Mouse (Mus musculus) adrenal gland, postnatal 25 days (tissue): ENCODE measurements around the gene Arid2. TPM values are rescaled to one million over a fixed set of nuclear protein-coding genes. Genes with fewer than 3 reads are reported as not detected.
"Not testable (repeated sequence)": the region's sequence is repeated elsewhere in the genome, so short reads cannot be mapped to it uniquely, and the experiment has no call there.

Experiments used
- DNase-seq: peaks from one replicate; pipeline ENCODE4 v3.0.0; 2021; ENCODE audit warnings: mixed read lengths
- total RNA-seq: library from RNA; stranded (reverse); gene quantifications from 2 replicates; pipeline ENCODE4 v1.2.3, GENCODE M21; 2021

Arid2 gene
- total RNA-seq, 1 experiment from 2014 or later, result 51.1 TPM

DNA sequence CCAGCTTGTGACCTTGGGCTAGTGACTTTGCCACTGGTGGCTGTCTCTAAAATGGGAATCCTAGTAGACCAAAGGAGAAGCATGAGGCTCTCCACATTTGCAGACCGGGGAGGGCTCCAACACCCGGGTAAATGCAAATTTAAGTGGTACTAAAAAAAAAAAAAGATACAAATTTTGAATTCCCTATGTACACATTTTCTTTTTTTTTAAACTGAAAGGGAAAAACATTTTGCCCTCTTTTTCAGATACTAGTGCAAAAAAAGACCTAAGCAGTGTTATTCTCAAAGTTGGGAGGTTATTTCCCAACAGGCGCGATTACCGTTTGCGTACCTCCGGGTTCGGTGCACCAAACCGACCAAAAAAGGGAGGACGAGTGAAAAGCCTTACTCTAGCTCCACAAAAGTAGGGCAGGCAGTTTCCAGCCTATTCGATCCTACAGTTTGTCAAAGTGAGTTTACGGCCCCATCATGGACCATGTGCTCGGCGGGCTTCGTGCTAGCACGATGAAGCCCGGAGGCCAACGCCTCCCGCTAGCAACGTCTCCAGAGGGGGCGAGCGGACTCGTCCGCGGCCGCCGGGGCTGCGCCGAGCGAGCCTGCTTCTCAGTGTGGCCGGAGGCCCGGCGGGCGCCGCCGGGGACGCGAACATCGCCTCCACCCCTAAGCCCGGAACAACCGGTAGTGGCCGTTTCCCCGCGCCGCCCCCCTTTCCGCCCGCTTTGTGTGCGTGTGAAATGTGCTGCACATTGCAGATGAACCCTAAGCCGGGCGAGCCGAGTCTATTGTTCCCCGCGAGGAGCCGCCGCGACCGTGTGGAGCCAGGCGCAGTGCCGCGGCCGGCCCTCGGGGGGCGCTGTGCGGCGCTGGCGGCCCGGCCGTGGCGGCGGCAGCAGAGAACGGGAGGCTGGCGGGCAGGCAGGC is 1.0 kb upstream of the Arid2 start:
- DNase-seq, result peak; percentile 93

DNA sequence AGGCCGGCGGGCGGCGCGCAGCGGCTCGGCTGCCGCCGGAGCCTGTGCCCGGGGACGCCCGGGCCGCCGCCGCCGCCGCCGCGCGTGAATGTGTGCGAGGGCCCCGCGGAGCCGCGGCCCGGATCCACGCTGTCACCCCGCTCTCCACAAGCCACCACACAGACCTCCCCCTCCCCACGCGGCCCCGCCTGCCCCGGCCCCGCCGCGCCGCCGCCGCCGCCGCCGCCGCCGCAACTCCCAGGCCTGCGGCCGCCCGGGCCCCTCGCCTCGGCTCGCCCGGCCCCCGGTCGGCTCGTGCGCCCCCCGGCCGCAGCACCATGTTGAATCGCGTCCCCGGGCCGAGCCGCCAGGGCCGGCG is 404 bp upstream of the Arid2 start:
- no peak for DNase-seq

GRCm38 (mm10) chr15:96287976-96288835 is 888 bp downstream of the Arid2 start:
- DNase-seq, result peak; percentile 54

DNA sequence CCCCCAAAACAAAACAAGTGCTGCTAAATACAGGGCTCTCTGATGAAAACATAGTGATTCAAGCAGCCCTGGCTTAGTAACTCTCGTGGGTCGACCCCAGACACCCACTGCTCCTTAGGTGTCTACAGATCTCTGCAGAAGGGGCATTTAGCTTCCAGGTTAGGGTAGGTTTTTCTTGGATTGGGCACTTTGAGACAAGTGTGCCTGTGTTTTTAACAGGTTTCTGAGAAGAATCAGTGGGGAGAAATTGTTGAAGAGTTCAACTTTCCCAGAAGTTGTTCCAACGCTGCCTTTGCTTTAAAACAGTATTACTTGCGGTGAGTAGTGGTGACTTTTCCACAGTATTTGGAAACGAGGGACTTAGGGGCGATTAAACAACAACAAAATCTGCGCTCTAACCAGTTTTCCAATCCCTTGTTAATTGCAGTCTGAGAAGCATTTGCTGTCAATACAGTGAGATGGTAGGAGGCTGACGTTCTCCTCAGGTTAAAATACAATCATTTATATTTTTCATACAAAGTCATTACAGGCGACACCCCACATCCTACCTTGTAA is 1.6 kb downstream of the Arid2 start:
- no peak for DNase-seq

- no peak for DNase-seq
Measured at GRCm38 (mm10) chr15:96290001-96290400, 2.7 kb downstream of the Arid2 start.

DNA sequence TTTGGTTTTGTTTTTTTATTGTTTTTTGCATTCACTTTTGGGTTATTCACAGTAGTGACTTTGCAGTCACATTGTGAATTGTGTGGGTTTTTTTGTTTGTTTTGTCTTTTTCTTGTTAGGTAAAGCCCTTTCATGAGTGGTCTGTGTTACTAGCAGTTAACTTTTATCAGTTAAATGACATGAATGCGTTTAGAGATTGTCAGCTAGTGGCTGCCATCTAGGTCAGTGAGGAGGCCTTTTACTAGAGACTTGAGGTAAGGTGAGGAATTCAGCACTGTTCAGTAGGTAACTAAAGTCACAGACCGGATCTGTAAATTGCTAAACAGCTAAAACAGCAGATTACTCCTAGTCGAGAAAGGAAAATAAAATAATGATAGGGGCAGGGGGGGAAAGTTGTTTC is 6.1 kb downstream of the Arid2 start:
- DNase-seq, result no peak

DNA sequence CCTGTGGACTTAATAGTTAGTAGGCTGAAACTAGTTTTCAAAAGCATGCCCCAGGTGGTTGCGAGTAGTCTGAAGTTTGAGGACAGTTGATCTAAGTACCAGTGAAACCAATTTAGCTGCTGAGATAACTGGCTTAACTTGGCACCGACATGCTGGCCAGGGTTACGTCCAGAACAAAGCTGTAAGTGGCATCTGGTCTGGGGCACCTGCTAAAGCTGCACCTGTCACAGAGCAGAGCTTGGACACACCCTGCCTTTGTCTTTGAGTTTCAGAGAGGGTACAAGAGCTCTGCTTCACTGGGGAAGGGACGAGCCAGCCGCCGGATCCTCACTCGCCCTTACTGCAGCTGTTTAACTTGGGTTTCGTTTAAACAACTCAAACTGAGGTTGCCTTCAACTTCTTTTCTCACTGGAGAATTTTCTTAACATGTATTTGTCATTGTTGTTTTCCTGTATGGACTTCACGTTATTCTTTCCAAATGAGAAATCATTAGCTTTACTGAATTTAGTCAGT is 9.8 kb downstream of the Arid2 start:
- no peak for DNase-seq

DNA sequence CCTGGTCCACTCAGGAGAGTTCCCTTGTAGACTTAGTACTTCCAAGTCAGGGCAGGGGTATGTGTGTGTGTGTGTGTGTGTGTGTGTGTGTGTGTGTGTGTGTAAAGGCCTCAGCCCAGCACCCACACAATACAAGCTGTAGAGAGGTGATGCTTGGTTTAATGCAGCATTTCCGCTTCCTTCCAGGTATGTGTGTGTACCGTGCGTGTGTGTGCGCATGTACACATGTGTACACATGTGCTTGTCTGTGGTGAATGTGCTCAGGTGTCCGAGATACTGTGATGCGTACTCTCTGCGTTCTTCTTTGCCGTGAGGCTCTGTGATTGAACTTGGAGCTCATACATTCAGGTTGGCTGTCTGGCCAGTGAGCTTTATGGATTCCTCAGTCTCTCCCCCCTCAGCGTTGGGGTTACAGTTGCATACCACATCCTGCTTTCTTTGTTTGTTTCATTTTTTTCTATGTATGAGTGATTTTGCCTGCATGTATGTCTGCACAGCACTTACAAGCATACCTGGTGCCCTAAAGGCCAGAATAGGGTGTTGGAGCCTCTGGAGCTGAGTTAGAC is 10.4 kb downstream of the Arid2 start:
- no peak for DNase-seq

GRCm38 (mm10) chr15:96309310-96309709 is 22.0 kb downstream of the Arid2 start:
- DNase-seq, result no peak

DNA sequence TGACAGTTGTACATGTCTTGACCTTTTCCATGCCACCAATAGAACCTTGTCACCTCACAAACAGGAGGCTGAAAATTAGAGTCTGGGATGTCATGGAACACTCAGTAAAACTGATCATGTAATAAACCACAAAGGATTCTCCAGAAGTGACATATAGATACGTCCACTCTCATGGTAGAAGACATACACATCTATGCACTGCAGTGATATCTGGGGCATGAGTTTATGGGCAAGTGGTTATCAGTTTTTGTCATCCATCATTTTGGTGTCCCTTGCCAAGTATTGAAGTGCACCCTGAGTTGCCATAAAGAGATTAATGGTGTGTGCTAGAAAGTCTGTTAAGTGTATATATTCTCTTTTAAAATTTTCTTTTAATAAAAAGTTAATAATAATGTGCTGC is 25.6 kb downstream of the Arid2 start:
- DNase-seq, result no peak

GRCm38 (mm10) chr15:96315664-96316063 is 28.3 kb downstream of the Arid2 start:
- DNase-seq, result no peak

DNA sequence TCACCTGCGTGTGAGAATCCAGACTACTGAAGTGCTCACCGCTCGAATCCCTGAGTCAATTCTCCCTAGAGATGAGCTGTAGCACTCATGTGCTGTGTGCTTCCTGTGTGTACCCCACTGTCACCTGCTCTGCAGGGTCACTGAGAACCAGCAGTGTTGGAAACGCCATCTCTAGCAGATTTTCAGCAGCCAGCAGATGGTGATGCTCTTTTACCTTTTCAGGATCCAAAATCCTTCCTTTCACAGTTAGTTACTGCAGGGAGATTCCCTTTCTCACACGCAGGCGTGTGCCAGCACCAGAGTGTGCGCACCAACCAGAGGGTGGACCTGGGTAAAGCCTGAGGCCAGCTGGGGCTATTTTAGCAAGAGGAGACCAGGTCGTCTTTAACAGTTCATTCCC is 32.0 kb downstream of the Arid2 start:
- DNase-seq, result no peak

GRCm38 (mm10) chr15:96325726-96326328 is 38.5 kb downstream of the Arid2 start:
- no peak for DNase-seq

DNA sequence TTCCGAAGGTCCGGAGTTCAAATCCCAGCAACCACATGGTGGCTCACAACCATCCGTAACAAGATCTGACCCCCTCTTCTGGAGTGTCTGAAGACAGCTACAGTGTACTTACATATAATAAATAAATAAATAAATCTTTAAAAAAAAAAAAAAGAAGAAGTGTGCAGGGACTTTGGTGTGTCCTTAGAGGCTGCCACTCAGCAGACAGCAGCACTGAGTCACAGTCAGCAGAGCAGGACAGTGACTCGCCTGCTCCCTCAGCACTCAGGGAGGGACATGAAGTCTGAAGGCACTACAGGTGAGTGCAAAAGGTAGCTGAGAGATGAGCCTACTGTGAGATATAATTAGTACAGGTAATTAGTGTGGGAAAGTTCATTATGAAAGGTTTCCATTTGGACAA is 41.4 kb downstream of the Arid2 start:
- not testable (repeated sequence) for DNase-seq

DNA sequence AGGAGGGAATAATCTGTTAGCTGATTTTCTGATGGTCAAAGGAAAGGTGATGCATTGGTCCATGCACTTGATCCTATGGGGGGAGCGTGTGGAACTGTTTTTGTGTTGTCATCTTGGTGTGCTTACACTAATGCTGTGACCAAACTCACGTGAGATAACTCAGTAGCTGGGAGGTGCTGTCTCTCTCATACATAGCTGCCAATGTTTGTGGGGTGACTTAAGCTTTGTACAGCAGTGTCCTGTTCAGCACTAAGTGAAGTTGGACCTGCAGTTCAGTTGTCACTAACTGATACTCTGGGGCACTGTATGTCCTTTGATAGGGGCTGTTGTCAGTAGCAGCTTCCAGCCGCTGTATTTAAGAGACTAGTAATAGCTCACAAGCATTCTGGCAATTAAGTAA is 43.2 kb downstream of the Arid2 start:
- DNase-seq, result no peak

DNA sequence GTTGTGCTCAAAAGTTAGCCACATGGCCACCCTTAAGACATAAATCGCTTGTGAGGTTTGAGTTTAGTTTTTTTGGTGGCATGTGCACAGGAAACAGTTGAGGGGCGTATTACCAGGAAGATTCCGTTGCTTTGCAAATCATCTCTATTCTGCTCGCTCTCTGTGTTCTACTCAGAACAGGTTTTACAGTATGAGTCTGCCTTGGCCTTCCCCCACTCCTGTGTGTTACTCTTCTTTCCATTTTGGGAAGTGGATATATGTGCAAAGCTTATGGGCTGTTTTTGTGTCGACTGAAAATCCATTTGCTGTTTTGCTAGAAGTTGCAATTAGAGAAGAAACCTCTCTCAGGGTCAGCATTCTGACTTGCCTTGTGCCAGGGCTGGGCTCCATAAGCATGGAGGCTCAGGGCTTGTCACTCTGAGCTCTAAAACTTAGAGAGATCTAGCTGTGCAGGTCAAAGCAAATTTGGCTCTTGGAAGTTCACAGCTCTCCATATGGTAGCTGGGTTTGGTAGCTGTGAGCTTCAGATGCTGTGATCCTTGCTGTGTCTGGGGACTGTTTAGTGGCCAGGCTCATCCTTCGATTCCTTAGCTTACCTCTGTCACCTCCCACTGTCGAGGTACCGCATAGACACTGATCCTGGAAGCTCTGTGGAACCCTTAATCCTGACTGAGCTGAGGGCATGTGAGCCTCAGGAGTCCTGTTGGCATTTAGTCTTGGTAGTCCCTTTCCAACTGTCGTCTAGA is 45.3 kb downstream of the Arid2 start:
- no peak for DNase-seq

- DNase-seq, result no peak
Measured at GRCm38 (mm10) chr15:96333350-96333749, 46.0 kb downstream of the Arid2 start.

GRCm38 (mm10) chr15:96340924-96341323 is 53.6 kb downstream of the Arid2 start:
- DNase-seq, result no peak

GRCm38 (mm10) chr15:96342097-96342496 is 54.8 kb downstream of the Arid2 start:
- DNase-seq, result no peak

DNA sequence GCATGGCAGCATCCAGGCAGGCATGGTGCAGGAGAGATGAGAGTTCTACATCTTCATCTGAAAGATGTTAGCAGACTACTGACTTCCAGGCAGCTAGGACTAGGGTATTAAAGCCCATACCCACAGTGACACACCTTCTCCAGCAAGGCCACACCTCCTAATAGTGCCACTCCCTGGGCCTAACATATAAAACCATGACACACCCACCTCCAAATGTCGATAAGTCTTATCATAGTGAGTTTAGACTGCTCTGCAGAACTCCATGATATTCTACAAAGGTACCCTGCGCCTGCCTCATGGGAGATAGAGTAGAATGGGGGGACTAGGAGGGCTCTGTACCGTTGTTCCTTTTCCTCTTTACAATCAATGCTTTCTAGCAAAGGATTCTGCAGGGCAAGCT is 55.6 kb downstream of the Arid2 start:
- no peak for DNase-seq

GRCm38 (mm10) chr15:96344591-96345285 is 57.4 kb downstream of the Arid2 start:
- DNase-seq, result no peak
